28 mouse cellular contexts compared by ENCODE assay signal in genomic region chr4:124400136-124400675, GRCm38 (mm10).
DNase-seq lines count a peak whose midpoint lies in the region; ATAC-seq lines count a peak whose summit lies in the region.
"Had no signal": no experiment of that assay in that cellular context is flagged by ENCODE, and none has a peak within 500 bp of the region (broad histone marks: within the 10 kb centered on the region; RNA-seq: fewer than 3 reads in every experiment).

No protein-coding gene starts in this region.

- no peak overlapping the region for H3K27ac ChIP-seq in midbrain, embryonic 13.5 days
- no peak overlapping the region for H3K27ac ChIP-seq in midbrain, embryonic 15.5 days
- H3K27ac ChIP-seq: embryonic facial prominence, embryonic 12.5 days; heart, embryonic 13.5 days; hindbrain, embryonic 14.5 days; kidney, embryonic 15.5 days; limb, embryonic 10.5 days; limb, embryonic 15.5 days; liver, embryonic 13.5 days had no signal

- H3K36me3 ChIP-seq in midbrain, embryonic 13.5 days: no peaks in the 10 kb centered on the region
- H3K36me3 ChIP-seq in midbrain, embryonic 15.5 days (replicated peaks): no peaks in the 10 kb centered on the region
- H3K36me3 ChIP-seq: embryonic facial prominence, embryonic 12.5 days; heart, embryonic 13.5 days; kidney, embryonic 15.5 days; limb, embryonic 10.5 days; limb, embryonic 15.5 days; liver, embryonic 13.5 days had no signal

- peak; percentile 12 for DNase-seq in adrenal gland, adult 8-10 months
- DNase-seq in adrenal gland, adult 18-20 months (ENCODE audit: low spot score in 2 of 2): no peak
- no peak for DNase-seq in frontal cortex, postnatal 25 days (ENCODE audit: low spot score in 2 of 2)
- peak; percentile 53 for DNase-seq in brain, adult 2 months (ENCODE audit: low read depth, low spot score)
- no peak for DNase-seq in c-Kit-positive CD71-positive TER-119-positive erythroid progenitor cells, embryonic 14.5 days (ENCODE audit: low spot score)
- DNase-seq: cerebellum, adult 2 months; cerebellum, postnatal 14 days; heart, postnatal 10 days; kidney, adult 18-20 months; kidney, postnatal 25 days; liver, embryonic 13.5 days; lung, adult 18-20 months; lung, postnatal 4 days; midbrain, embryonic 14.5 days; thymus, adult 2 months; thymus, postnatal 4 days had no signal

- 0 out of 2 replicates have a peak, but pooled peaks have one; percentile 6 for ATAC-seq in frontal cortex, adult (ENCODE audit: low TSS enrichment)
- 0 out of 2 replicates have a peak, but pooled peaks have one; percentile 43 for ATAC-seq in midbrain, embryonic 13.5 days
- no peak for ATAC-seq in midbrain, embryonic 15.5 days (replicated peaks)
- ATAC-seq: activated CD4-positive, CD25-positive, alpha-beta regulatory T cell, adult 4 months; lung, postnatal 0 days had no signal

- H3K9ac ChIP-seq in midbrain, embryonic 13.5 days (replicated peaks): no peak overlapping the region
- no peak overlapping the region for H3K9ac ChIP-seq in midbrain, embryonic 15.5 days
- H3K9ac ChIP-seq: embryonic facial prominence, embryonic 12.5 days; heart, embryonic 13.5 days; hindbrain, embryonic 14.5 days; kidney, embryonic 15.5 days; limb, embryonic 15.5 days; liver, embryonic 13.5 days had no signal

- H3K4me3 ChIP-seq in midbrain, embryonic 13.5 days (replicated peaks): no peak overlapping the region
- no peak overlapping the region for H3K4me3 ChIP-seq in midbrain, embryonic 15.5 days
- H3K4me3 ChIP-seq: embryonic facial prominence, embryonic 12.5 days; heart, embryonic 13.5 days; kidney, embryonic 15.5 days; limb, embryonic 10.5 days; limb, embryonic 15.5 days; liver, embryonic 13.5 days; megakaryocyte, embryonic 14.5 days had no signal

- H3K27me3 ChIP-seq in midbrain, embryonic 13.5 days: peaks cover 14% of the 10 kb centered on the region
- H3K27me3 ChIP-seq in midbrain, embryonic 15.5 days (replicated peaks): no peaks in the 10 kb centered on the region
- H3K27me3 ChIP-seq: liver, embryonic 13.5 days had no signal

- WGBS in midbrain, embryonic 13.5 days: 49% methylated on average over 6 of the region's 6 CpGs
- 50% methylated on average over 6 of the region's 6 CpGs for WGBS in midbrain, embryonic 15.5 days

- peaks cover 16% of the 10 kb centered on the region for H3K4me1 ChIP-seq in midbrain, embryonic 13.5 days (replicated peaks)
- peaks cover 21% of the 10 kb centered on the region for H3K4me1 ChIP-seq in midbrain, embryonic 15.5 days
- H3K4me1 ChIP-seq: liver, embryonic 13.5 days; megakaryocyte, embryonic 14.5 days had no signal

- H3K4me2 ChIP-seq in midbrain, embryonic 13.5 days (replicated peaks): no peak overlapping the region
- H3K4me2 ChIP-seq in midbrain, embryonic 15.5 days: no peak overlapping the region
- H3K4me2 ChIP-seq: embryonic facial prominence, embryonic 12.5 days; heart, embryonic 13.5 days; hindbrain, embryonic 14.5 days; kidney, embryonic 15.5 days; limb, embryonic 15.5 days; liver, embryonic 13.5 days had no signal

- no peaks in the 10 kb centered on the region for H3K9me3 ChIP-seq in midbrain, embryonic 13.5 days
- H3K9me3 ChIP-seq in midbrain, embryonic 15.5 days: no peaks in the 10 kb centered on the region
- H3K9me3 ChIP-seq: embryonic facial prominence, embryonic 12.5 days; heart, embryonic 13.5 days; kidney, embryonic 15.5 days; limb, embryonic 10.5 days; limb, embryonic 15.5 days; liver, embryonic 13.5 days; megakaryocyte, embryonic 14.5 days had no signal

Comparison
In these comparisons a context has a peak if more than half of its experiments do, and no peak if none do; other contexts are left out.
1. DNase-seq: peak in adrenal gland, adult 8-10 months (single experiment) and brain, adult 2 months (single experiment); none in adrenal gland, adult 18-20 months (0 of 2), frontal cortex, postnatal 25 days (0 of 2) and c-Kit-positive CD71-positive TER-119-positive erythroid progenitor cells, embryonic 14.5 days (single experiment).